Mouse (Mus musculus) liver, embryonic 14.5 days (tissue): ENCODE measurements around the gene Msi2. TPM values are rescaled to one million over a fixed set of nuclear protein-coding genes. Genes with fewer than 3 reads are reported as not detected.

Experiments used
- ATAC-seq: fragments of 200-750 bp; cut with Nextera tagmentation; 2 replicates; pipeline ENCODE4 v1.8.0; 2017; ENCODE audit warnings: moderate number of reproducible peaks, mild to moderate bottlenecking, moderate library complexity; ENCODE audit not compliant: insufficient read depth
- DNase-seq, 3 experiments: peaks; one replicate each; pipeline ENCODE4 v3.0.0-alpha.2; 2012 to 2013; ENCODE audit warnings: low read depth in 3 of 3, low spot score in 3 of 3
- H3K27ac ChIP-seq: fragments of 300-500 bp; sonication (generic); 2 replicates; pipeline ENCODE4 v1.5.1; 2014; ENCODE audit warnings: moderate library complexity, mild to moderate bottlenecking, control low read depth, inconsistent platforms
- H3K27me3 ChIP-seq: fragments of 300-500 bp; sonication (generic); 2 replicates; pipeline ENCODE4 v1.6.1; 2014; ENCODE audit warnings: mild to moderate bottlenecking, low read length, moderate library complexity; ENCODE audit not compliant: control insufficient read depth, insufficient read depth
- H3K36me3 ChIP-seq: fragments of 300-500 bp; sonication (generic); replicated peaks from 2 replicates; pipeline ENCODE4 v1.6.1; 2014; ENCODE audit warnings: low read depth; ENCODE audit not compliant: control insufficient read depth, insufficient read depth
- H3K4me1 ChIP-seq, 2 experiments: fragments of 200-500 bp in 1 of 2; fragments of 300-500 bp in 1 of 2; sonication (generic) in 1 of 2; replicated peaks; 2 replicates each; pipeline ENCODE4 v1.6.1; 2012 to 2014; ENCODE audit warnings: antibody characterized with exemption in 1 of 2, inconsistent platforms in 1 of 2, low read length in 1 of 2; ENCODE audit not compliant: control insufficient read depth in 2 of 2, insufficient read depth in 2 of 2
- H3K4me2 ChIP-seq: fragments of 300-500 bp; sonication (generic); 2 replicates; pipeline ENCODE4 v1.6.1; 2014; ENCODE audit warnings: low read depth, mild to moderate bottlenecking, control low read depth, moderate library complexity
- H3K4me3 ChIP-seq, 2 experiments: fragments of 200-500 bp in 1 of 2; fragments of 300-500 bp in 1 of 2; sonication (generic) in 1 of 2; 2 replicates each; pipeline ENCODE4 v1.5.1; 2012 to 2014; ENCODE audit warnings: low read depth in 2 of 2, low read length in 2 of 2, mild to moderate bottlenecking in 2 of 2, control low read depth in 1 of 2, inconsistent platforms in 1 of 2, moderate library complexity in 1 of 2; ENCODE audit not compliant: insufficient read depth in 1 of 2
- H3K9ac ChIP-seq: fragments of 300-500 bp; sonication (generic); replicated peaks from 2 replicates; pipeline ENCODE4 v1.6.1; 2014; ENCODE audit warnings: mild to moderate bottlenecking, control low read depth, moderate library complexity
- H3K9me3 ChIP-seq: fragments of 300-500 bp; sonication (generic); 2 replicates; pipeline ENCODE4 v1.6.1; 2016; ENCODE audit warnings: low read length, mixed read lengths; ENCODE audit not compliant: control insufficient read depth
- CTCF ChIP-seq: IDR thresholded peaks from 2 replicates; pipeline ENCODE4 v1.5.1; 2016; ENCODE audit warnings: antibody characterized with exemption, low read depth, control low read depth
- EP300 ChIP-seq: IDR thresholded peaks from 2 replicates; pipeline ENCODE4 v1.6.1; 2016; ENCODE audit warnings: antibody characterized with exemption, low read depth
- whole genome bisulfite sequencing: fragments of 180-500 bp; shearing (Covaris S2); extraction: QIAGEN DNeasy Blood & Tissue Kit; methylation state at CpG from one replicate; pipeline ENCODE4 v1.1.7; 2014; ENCODE audit not compliant: insufficient replicate concordance; 5-methylcytosine and 5-hydroxymethylcytosine counted together
- polyA plus RNA-seq, 2 experiments: library from polyadenylated mRNA; depleted of rRNA in 1 of 2; stranded (reverse) in 1 of 2; unstranded in 1 of 2; fragments of >200 nt; fragmentation: Nextera tagmentation in 1 of 2; extraction: Ambion mirVana in 1 of 2; gene quantifications; 2 replicates each; pipeline versions ENCODE4 v1.2.1 to v1.2.3; 2012 to 2014

Gene Msi2
- polyA plus RNA-seq, 2 experiments = 2.1 to 6.2 TPM

DNA sequence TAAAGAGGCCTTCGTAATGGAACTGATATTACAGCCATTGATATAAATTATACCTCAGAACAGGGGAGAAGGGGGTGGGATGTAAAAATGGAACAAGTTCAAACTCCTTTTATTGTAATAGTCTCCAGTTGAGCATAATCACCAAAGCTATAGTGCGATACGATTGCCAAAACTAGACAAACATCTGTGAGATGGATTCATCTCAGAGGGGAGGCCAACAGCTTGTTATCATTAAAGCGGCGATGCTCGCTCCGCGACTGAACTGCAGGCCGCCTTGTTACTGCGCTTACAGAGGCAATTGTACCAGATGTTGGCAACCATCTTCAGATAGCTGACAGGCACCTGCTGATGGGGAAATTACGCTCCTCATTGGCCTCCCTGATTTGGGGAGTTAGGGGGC lies 145.9 kb downstream of the Msi2 start:
- no peak for TF ChIP-seq EP300
- Histone ChIP-seq H3K27me3 (no peaks in the 10 kb centered on the region), H3K9ac (no peak overlapping the region), H3K4me3 (no peak overlapping the region), H3K4me2 (no peak overlapping the region), H3K36me3 (no peaks in the 10 kb centered on the region), H3K27ac (no peak overlapping the region), H3K4me1 (peaks cover 0 to 8% of the 10 kb centered on the region in 2 experiments; a peak in 2 of 4 replicates), H3K9me3 (no peaks in the 10 kb centered on the region)
- ATAC-seq = no peak
- DNase-seq = no peak
- WGBS = 83% methylated on average over 11 of the region's 11 CpGs

DNA sequence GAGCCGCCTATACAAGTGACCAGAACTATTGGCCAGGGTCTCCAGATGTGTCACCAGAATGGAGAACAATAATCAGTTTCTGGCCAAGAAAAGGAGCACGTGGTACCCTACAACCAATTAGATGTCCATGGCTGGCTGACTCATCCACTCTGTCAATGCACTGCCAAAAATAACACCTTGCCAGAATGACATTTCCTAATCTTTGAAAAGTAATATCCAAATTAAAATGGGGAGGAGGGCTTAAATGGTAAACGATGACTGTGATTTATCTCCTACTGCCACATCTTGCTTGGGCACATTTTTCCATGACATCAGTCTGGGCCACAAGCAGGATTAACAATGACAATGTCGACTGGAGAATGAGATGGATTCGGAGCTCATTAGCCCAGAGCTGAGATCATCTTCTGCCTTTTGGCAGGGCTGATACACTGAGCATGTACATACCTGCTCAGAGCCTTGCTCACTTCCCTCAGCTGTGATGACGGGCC lies 147.6 kb downstream of the Msi2 start:
- H3K9me3 ChIP-seq = no peaks in the 10 kb centered on the region
- no peak overlapping the region for H3K4me3 ChIP-seq
- ATAC-seq = no peak
- H3K27me3 ChIP-seq = no peaks in the 10 kb centered on the region
- no peak overlapping the region for H3K9ac ChIP-seq
- 68% methylated on average over 6 of the region's 6 CpGs for WGBS
- no peak for DNase-seq
- peaks cover 0 to under 1% of the 10 kb centered on the region in 2 experiments; a peak in 2 of 4 replicates for H3K4me1 ChIP-seq
- H3K27ac ChIP-seq = no peak overlapping the region
- TF ChIP-seq EP300 (no peak), CTCF (no peak)
- H3K36me3 ChIP-seq = no peaks in the 10 kb centered on the region
- no peak overlapping the region for H3K4me2 ChIP-seq

DNA sequence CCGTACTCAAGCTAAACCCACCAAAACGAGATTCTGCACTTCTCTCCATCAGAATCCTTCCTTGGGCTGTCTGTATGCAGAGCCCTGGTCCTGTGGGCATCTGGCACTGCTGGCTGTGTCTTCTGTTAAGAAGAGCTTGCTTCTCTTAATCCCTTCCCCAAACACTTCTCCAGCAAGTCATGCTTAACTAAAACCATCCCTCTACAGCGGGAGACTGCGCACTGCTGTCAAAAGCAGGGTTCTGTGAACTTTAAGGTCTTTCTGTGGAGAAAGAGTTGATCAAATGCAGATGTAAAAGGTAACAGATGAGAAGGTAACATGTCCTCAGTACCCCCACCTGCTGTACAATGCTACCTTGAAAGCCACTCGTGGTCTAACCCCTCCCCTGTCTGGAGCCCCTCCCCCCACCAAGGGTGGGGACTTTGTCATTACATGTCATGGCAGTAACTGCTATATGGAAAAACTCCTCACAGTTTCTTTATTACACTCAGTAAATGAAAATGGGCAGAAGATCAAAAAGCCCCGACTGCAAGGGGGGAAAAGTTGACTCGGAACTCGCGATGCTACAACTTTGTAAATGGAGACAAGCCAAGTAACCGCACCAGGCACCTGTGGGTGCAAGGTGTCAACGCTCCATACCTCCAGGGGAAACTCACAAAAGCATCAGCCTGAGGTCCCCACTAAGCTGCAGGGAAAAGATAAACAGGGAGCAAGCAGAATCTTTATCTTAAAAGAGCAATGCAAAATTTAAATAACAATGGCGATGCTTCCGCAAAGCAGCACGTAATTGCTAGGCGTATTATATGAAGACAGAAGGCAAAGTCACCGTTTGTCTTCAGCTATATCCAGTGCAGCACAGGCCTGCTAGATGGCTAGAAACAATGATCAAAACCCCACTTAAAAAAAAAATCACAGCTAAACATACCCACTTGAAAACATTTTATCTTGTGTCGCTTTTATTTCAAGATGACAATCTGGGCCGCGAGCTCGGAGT lies 151.4 kb downstream of the Msi2 start:
- no peaks in the 10 kb centered on the region for H3K36me3 ChIP-seq
- no peak overlapping the region for H3K27ac ChIP-seq
- no peak overlapping the region for H3K9ac ChIP-seq
- 74% methylated on average over 20 of the region's 20 CpGs for WGBS
- no peaks in the 10 kb centered on the region for H3K9me3 ChIP-seq
- no peak for TF ChIP-seq CTCF
- TF ChIP-seq EP300 = no peak
- ATAC-seq (no peak), DNase-seq (no peak)
- H3K4me3 ChIP-seq = no peak overlapping the region
- no peaks in the 10 kb centered on the region for H3K27me3 ChIP-seq
- H3K4me1 ChIP-seq = no peaks in the 10 kb centered on the region
- no peak overlapping the region for H3K4me2 ChIP-seq

DNA sequence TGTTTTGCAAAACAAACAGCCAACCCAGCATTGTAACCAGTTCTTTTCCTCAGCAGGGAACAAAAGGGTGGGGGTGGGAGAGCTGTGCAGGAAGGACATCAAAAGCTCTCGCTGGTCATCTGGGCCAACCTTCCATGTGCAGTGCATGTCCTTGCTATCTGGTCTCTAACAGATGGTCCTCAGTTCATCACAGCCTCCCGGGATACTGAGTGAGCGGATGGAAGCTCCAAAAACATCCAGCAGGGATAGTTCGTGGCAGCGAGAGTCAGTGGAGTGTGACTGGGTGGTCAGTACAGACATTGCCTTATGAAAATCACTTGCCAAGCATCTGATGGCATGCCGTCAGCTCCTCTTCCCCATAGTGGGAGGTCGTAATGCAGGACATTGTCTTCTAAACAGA lies 153.5 kb downstream of the Msi2 start:
- no peak overlapping the region for H3K4me3 ChIP-seq
- no peak for DNase-seq
- H3K36me3 ChIP-seq = no peaks in the 10 kb centered on the region
- TF ChIP-seq CTCF (no peak), EP300 (no peak)
- peaks cover 0 to 10% of the 10 kb centered on the region in 2 experiments; a peak in 2 of 4 replicates for H3K4me1 ChIP-seq
- H3K27ac ChIP-seq = no peak overlapping the region
- no peak overlapping the region for H3K9ac ChIP-seq
- H3K9me3 ChIP-seq = no peaks in the 10 kb centered on the region
- no peak for ATAC-seq
- no peaks in the 10 kb centered on the region for H3K27me3 ChIP-seq
- 79% methylated on average over 7 of the region's 7 CpGs for WGBS
- H3K4me2 ChIP-seq = no peak overlapping the region

DNA sequence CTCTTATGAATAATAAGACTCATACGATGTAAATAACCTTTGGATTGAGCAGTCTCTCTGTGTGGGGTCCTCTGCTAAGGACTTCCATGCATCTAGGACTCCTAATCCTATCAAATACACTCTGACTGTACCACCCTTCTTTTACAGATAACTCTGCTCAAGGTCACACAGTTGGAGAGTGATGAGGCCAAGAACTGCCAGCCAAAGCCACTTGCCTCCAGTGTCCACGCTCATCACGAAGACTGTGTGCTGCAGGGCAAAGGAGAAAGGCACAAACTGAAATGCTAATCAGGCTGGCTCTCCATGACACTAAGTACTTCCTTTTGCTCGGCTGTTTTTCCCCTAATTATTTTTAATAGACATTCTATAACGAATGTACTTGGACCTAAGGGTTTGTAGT lies 153.9 kb downstream of the Msi2 start:
- Histone ChIP-seq H3K36me3 (no peaks in the 10 kb centered on the region), H3K27ac (no peak overlapping the region), H3K27me3 (no peaks in the 10 kb centered on the region), H3K9me3 (no peaks in the 10 kb centered on the region), H3K4me1 (peaks cover 0 to 15% of the 10 kb centered on the region in 2 experiments; a peak in 2 of 4 replicates), H3K4me2 (no peak overlapping the region), H3K9ac (no peak overlapping the region), H3K4me3 (no peak overlapping the region)
- 61% methylated on average over 5 of the region's 5 CpGs for WGBS
- TF ChIP-seq CTCF (no peak), EP300 (no peak)
- DNase-seq (no peak), ATAC-seq (no peak)
